Mouse (Mus musculus): ENCODE data around the gene Psmb8. TPM values are rescaled to one million over a fixed set of nuclear protein-coding genes. Genes with fewer than 3 reads are reported as not detected.

Gene Psmb8
- polyA plus RNA-seq, 1 experiment from 2014 or later, result 15.4 TPM

DNA sequence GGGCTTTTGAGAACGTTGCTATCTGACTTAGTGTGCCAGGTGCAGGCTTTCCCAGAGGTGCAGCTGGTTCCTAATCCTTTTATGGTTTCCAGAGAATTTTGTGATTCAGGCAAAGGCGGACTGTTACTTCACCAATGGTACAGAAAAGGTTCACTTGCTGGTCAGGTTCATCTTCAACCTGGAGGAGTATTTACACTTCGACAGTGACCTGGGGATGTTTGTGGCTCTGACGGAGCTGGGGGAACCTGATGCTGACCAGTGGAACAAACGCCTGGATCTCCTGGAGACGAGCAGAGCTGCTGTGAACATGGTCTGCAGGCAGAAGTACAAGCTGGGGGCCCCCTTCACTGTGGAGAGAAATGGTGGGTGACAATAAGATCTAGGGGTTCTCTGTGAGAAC, 43.4 kb downstream of the Psmb8 start:
- no peak for ATAC-seq (ENCODE audit: insufficient read depth, low FRiP score)
- Histone ChIP-seq H3K9ac (ENCODE audit: low read length) (no peak overlapping the region), H3K4me1 (ENCODE audit: control insufficient read depth, insufficient read depth, low read length) (no peaks in the 10 kb centered on the region), H3K9me3 (replicated peaks; ENCODE audit: control insufficient read depth, low read length) (peaks cover 7% of the 10 kb centered on the region; the same call in 1 of the 2 replicates), H3K4me2 (ENCODE audit: low read depth, low read length) (no peak overlapping the region), H3K36me3 (ENCODE audit: control insufficient read depth, insufficient read depth, low read length) (no peaks in the 10 kb centered on the region), H3K4me3 (replicated peaks; ENCODE audit: low read length) (no peak overlapping the region), H3K27me3 (ENCODE audit: control insufficient read depth, insufficient read depth, low read length) (no peaks in the 10 kb centered on the region; the same call in 1 of the 2 replicates), H3K27ac (ENCODE audit: low read length) (no peak overlapping the region)
- 73% methylated on average over 6 of the region's 6 CpGs for WGBS

DNA sequence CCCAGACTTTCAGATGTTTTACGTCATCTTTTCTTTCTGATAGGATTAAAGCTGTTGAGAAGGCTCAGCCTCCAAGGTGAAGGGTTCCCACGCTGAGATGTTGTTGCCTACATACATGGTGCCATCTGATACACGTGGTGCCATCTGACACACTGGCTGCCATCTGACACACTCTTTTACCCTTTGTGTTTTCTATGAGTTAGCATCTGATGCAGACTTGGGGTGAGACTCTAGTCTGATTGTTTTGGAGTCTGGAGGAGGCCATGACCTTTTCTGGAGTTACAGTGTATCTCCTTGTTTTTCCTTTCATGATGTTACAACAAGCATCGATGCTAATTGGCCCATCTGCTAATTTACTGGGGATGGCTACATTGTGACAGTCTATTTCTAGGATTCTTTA, 47.1 kb downstream of the Psmb8 start:
- no peaks in the 10 kb centered on the region for H3K4me1 ChIP-seq (ENCODE audit: control insufficient read depth, insufficient read depth, low read length)
- no peaks in the 10 kb centered on the region for H3K36me3 ChIP-seq (ENCODE audit: control insufficient read depth, insufficient read depth, low read length)
- H3K9ac ChIP-seq (ENCODE audit: low read length), result no peak overlapping the region
- H3K9me3 ChIP-seq (replicated peaks; ENCODE audit: control insufficient read depth, low read length), result peaks cover 7% of the 10 kb centered on the region; the same call in 1 of the 2 replicates
- WGBS, result 68% methylated on average over 4 of the region's 4 CpGs
- ATAC-seq (ENCODE audit: insufficient read depth, low FRiP score), result no peak
- H3K27ac ChIP-seq (ENCODE audit: low read length), result no peak overlapping the region
- no peak overlapping the region for H3K4me2 ChIP-seq (ENCODE audit: low read depth, low read length)
- no peak overlapping the region for H3K4me3 ChIP-seq (replicated peaks; ENCODE audit: low read length)
- H3K27me3 ChIP-seq (ENCODE audit: control insufficient read depth, insufficient read depth, low read length), result no peaks in the 10 kb centered on the region

DNA sequence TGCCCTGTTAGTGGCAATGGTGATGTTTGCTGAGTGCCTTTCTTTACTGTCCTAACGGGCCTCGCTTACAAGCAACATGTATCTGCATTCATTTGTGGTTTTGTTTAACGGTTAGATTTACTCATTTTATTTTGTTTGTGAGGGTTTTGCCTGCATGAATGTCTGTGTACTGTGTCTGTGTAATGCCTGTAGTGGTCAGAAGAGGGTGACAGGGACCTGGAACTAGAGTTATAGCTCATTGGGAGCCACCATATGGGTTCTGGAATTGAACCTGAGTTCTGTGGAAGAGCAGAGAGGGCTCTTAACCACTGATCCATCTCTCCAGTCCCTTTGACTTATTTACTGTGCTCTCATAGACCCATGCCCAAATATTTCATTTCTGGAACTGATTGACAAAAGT, 49.5 kb downstream of the Psmb8 start:
- no peak overlapping the region for H3K4me3 ChIP-seq (replicated peaks; ENCODE audit: low read length)
- H3K27ac ChIP-seq (ENCODE audit: low read length), result no peak overlapping the region
- ATAC-seq (ENCODE audit: insufficient read depth, low FRiP score), result no peak
- H3K4me2 ChIP-seq (ENCODE audit: low read depth, low read length), result no peak overlapping the region
- no peaks in the 10 kb centered on the region for H3K4me1 ChIP-seq (ENCODE audit: control insufficient read depth, insufficient read depth, low read length)
- no peaks in the 10 kb centered on the region for H3K36me3 ChIP-seq (ENCODE audit: control insufficient read depth, insufficient read depth, low read length)
- no peak overlapping the region for H3K9ac ChIP-seq (ENCODE audit: low read length)
- WGBS, result 84% methylated on average over 3 of the region's 3 CpGs
- H3K9me3 ChIP-seq (replicated peaks; ENCODE audit: control insufficient read depth, low read length), result no peaks in the 10 kb centered on the region
- no peaks in the 10 kb centered on the region for H3K27me3 ChIP-seq (ENCODE audit: control insufficient read depth, insufficient read depth, low read length)

DNA sequence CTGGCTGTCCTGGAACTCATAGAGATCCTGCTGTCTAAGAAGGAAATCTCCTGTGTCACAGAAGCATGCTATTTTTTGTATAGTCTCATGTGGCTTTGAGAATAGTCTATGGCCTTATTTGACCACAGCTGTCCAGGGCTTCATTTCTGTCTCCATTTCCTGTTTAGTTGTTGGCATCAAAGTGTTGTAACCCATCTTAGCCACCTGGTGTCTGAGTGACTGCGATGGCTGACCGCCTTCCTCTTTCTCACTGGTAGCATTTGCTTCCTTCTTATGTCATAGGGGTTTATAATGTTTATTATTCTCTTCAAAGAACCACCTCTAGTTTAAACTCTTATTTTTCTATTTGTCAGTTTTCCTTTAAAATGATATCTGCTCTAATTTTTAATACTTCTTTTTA, 51.2 kb downstream of the Psmb8 start:
- WGBS, result 50% methylated on average over 2 of the region's 2 CpGs
- no peaks in the 10 kb centered on the region for H3K9me3 ChIP-seq (replicated peaks; ENCODE audit: control insufficient read depth, low read length)
- no peak for ATAC-seq (ENCODE audit: insufficient read depth, low FRiP score)
- H3K36me3 ChIP-seq (ENCODE audit: control insufficient read depth, insufficient read depth, low read length), result no peaks in the 10 kb centered on the region
- no peak overlapping the region for H3K4me2 ChIP-seq (ENCODE audit: low read depth, low read length)
- no peak overlapping the region for H3K27ac ChIP-seq (ENCODE audit: low read length)
- no peaks in the 10 kb centered on the region for H3K4me1 ChIP-seq (ENCODE audit: control insufficient read depth, insufficient read depth, low read length)
- H3K4me3 ChIP-seq (replicated peaks; ENCODE audit: low read length), result no peak overlapping the region
- H3K9ac ChIP-seq (ENCODE audit: low read length), result no peak overlapping the region
- no peaks in the 10 kb centered on the region for H3K27me3 ChIP-seq (ENCODE audit: control insufficient read depth, insufficient read depth, low read length)

DNA sequence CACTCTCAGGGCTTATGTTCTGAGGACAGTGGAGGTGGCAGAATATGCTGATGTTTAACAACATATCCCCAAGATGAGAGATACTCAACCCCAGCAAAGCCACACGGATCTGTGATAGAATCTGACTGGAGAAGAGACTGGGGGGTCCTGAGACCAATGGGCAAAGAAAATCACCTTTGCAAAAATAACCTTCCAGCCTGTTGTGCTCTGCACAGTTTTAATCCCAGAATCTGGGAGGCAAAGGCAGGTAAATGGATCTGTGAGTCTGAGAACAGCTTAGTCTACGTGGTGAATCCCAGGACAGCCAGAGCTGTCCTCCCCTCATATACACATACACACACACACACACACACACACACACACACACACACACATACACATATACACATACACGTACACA, 51.8 kb downstream of the Psmb8 start:
- Histone ChIP-seq H3K9me3 (replicated peaks; ENCODE audit: control insufficient read depth, low read length) (no peaks in the 10 kb centered on the region), H3K4me3 (replicated peaks; ENCODE audit: low read length) (no peak overlapping the region), H3K27ac (ENCODE audit: low read length) (no peak overlapping the region), H3K27me3 (ENCODE audit: control insufficient read depth, insufficient read depth, low read length) (no peaks in the 10 kb centered on the region), H3K9ac (ENCODE audit: low read length) (no peak overlapping the region), H3K36me3 (ENCODE audit: control insufficient read depth, insufficient read depth, low read length) (no peaks in the 10 kb centered on the region), H3K4me1 (ENCODE audit: control insufficient read depth, insufficient read depth, low read length) (no peaks in the 10 kb centered on the region), H3K4me2 (ENCODE audit: low read depth, low read length) (no peak overlapping the region)
- no peak for ATAC-seq (ENCODE audit: insufficient read depth, low FRiP score)
- 49% methylated on average over 3 of the region's 3 CpGs for WGBS

DNA sequence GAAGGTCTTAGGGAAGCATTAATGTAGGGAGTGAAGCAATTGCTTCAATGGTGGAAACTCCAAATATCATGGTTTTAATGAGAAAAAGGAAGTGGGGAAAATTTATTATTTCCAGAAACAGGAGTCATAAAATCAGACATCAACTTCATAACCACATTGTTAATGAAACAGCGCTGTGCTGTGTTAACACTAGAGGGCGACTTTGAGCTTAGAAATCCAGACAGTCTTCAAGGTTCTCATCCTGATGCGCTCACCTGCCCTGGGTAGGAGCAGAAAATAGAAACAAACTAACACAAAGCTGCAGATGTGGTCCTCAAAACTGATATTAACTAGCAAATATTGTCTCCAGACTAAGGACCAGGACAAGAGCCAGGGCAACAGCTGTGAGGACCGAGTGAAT, 52.4 kb downstream of the Psmb8 start:
- ATAC-seq (ENCODE audit: insufficient read depth, low FRiP score), result no peak
- Histone ChIP-seq H3K4me1 (ENCODE audit: control insufficient read depth, insufficient read depth, low read length) (no peaks in the 10 kb centered on the region), H3K4me3 (replicated peaks; ENCODE audit: low read length) (no peak overlapping the region), H3K4me2 (ENCODE audit: low read depth, low read length) (no peak overlapping the region), H3K27ac (ENCODE audit: low read length) (no peak overlapping the region), H3K9me3 (replicated peaks; ENCODE audit: control insufficient read depth, low read length) (no peaks in the 10 kb centered on the region), H3K9ac (ENCODE audit: low read length) (no peak overlapping the region), H3K36me3 (ENCODE audit: control insufficient read depth, insufficient read depth, low read length) (no peaks in the 10 kb centered on the region), H3K27me3 (ENCODE audit: control insufficient read depth, insufficient read depth, low read length) (no peaks in the 10 kb centered on the region)
- WGBS, result 19% methylated on average over 4 of the region's 4 CpGs

Other genes with a start within 250 kb of the Psmb8 start
- gene B3galt4, start 246.2 kb upstream of the Psmb8 start, polyA plus RNA-seq (2015; fragmentation: Nextera tagmentation; extraction: Ambion mirVana), result 8.6 and 9.0 TPM in 2 replicates
- gene Vps52, start 241.9 kb upstream of the Psmb8 start, polyA plus RNA-seq (2015; fragmentation: Nextera tagmentation; extraction: Ambion mirVana), result 42.6 and 45.0 TPM in 2 replicates
- 1,606 and 1,631 TPM in 2 replicates for gene Rps18, start 241.7 kb upstream of the Psmb8 start, polyA plus RNA-seq (2015; fragmentation: Nextera tagmentation; extraction: Ambion mirVana)
- gene H2-K1, start 197.4 kb upstream of the Psmb8 start, polyA plus RNA-seq (2015; fragmentation: Nextera tagmentation; extraction: Ambion mirVana), result 107 and 140 TPM in 2 replicates
- gene Ring1, start 173.0 kb upstream of the Psmb8 start, polyA plus RNA-seq (2015; fragmentation: Nextera tagmentation; extraction: Ambion mirVana), result 8.1 and 10.7 TPM in 2 replicates
- gene H2-Ke6, start 169.7 kb upstream of the Psmb8 start, polyA plus RNA-seq (2015; fragmentation: Nextera tagmentation; extraction: Ambion mirVana), result 38.9 and 41.3 TPM in 2 replicates
- 194 and 195 TPM in 2 replicates for gene Slc39a7, start 166.0 kb upstream of the Psmb8 start, polyA plus RNA-seq (2015; fragmentation: Nextera tagmentation; extraction: Ambion mirVana)
- 36.3 and 37.7 TPM in 2 replicates for gene Rxrb, start 165.9 kb upstream of the Psmb8 start, polyA plus RNA-seq (2015; fragmentation: Nextera tagmentation; extraction: Ambion mirVana)
- gene Col11a2, start 158.3 kb upstream of the Psmb8 start, polyA plus RNA-seq (2015; fragmentation: Nextera tagmentation; extraction: Ambion mirVana), result 0.57 and 0.61 TPM in 2 replicates
- 0.61 and 0.64 TPM in 2 replicates for gene H2-Oa, start 105.4 kb upstream of the Psmb8 start, polyA plus RNA-seq (2015; fragmentation: Nextera tagmentation; extraction: Ambion mirVana)
- 10.8 and 11.6 TPM in 2 replicates for gene H2-DMa, start 78.2 kb upstream of the Psmb8 start, polyA plus RNA-seq (2015; fragmentation: Nextera tagmentation; extraction: Ambion mirVana)
- gene Brd2, start 75.1 kb upstream of the Psmb8 start, polyA plus RNA-seq (2015; fragmentation: Nextera tagmentation; extraction: Ambion mirVana), result 71.9 and 74.7 TPM in 2 replicates
- 0.70 and 0.82 TPM in 2 replicates for gene H2-DMb2, start 54.4 kb upstream of the Psmb8 start, polyA plus RNA-seq (2015; fragmentation: Nextera tagmentation; extraction: Ambion mirVana)
- 2.0 and 2.9 TPM in 2 replicates for gene H2-DMb1, start 44.6 kb upstream of the Psmb8 start, polyA plus RNA-seq (2015; fragmentation: Nextera tagmentation; extraction: Ambion mirVana)
- gene Tap1, start 10.2 kb upstream of the Psmb8 start, polyA plus RNA-seq (2015; fragmentation: Nextera tagmentation; extraction: Ambion mirVana), result 8.7 and 9.1 TPM in 2 replicates
- 7.3 and 7.7 TPM in 2 replicates for gene Psmb9, start 10.0 kb upstream of the Psmb8 start, polyA plus RNA-seq (2015; fragmentation: Nextera tagmentation; extraction: Ambion mirVana)
- 7.1 and 8.4 TPM in 2 replicates for gene Tap2, start 5.8 kb downstream of the Psmb8 start, polyA plus RNA-seq (2015; fragmentation: Nextera tagmentation; extraction: Ambion mirVana)
- gene H2-Ob, start 41.2 kb downstream of the Psmb8 start, polyA plus RNA-seq (2015; fragmentation: Nextera tagmentation; extraction: Ambion mirVana), result 0.37 and 0.39 TPM in 2 replicates
- gene H2-Ab1, start 60.0 kb downstream of the Psmb8 start, polyA plus RNA-seq (2015; fragmentation: Nextera tagmentation; extraction: Ambion mirVana), result 18.1 and 19.5 TPM in 2 replicates
- 5.7 and 7.9 TPM in 2 replicates for gene H2-Aa, start 90.1 kb downstream of the Psmb8 start, polyA plus RNA-seq (2015; fragmentation: Nextera tagmentation; extraction: Ambion mirVana)
- gene H2-Eb1, start 108.1 kb downstream of the Psmb8 start, polyA plus RNA-seq (2015; fragmentation: Nextera tagmentation; extraction: Ambion mirVana), result 4.0 and 5.9 TPM in 2 replicates
- not detected in 2 replicates for gene H2-Eb2, start 127.9 kb downstream of the Psmb8 start, polyA plus RNA-seq (2015; fragmentation: Nextera tagmentation; extraction: Ambion mirVana)
- 1.3 and 1.4 TPM in 2 replicates for gene Btnl2, start 157.1 kb downstream of the Psmb8 start, polyA plus RNA-seq (2015; fragmentation: Nextera tagmentation; extraction: Ambion mirVana)
- gene Btnl1, start 179.4 kb downstream of the Psmb8 start, polyA plus RNA-seq (2015; fragmentation: Nextera tagmentation; extraction: Ambion mirVana), result 3.5 TPM in 2 replicates
- 1.8 TPM in 2 replicates for gene BC051142, start 201.1 kb downstream of the Psmb8 start, polyA plus RNA-seq (2015; fragmentation: Nextera tagmentation; extraction: Ambion mirVana)